Mouse (Mus musculus): ENCODE measurements around the gene Tom1. TPM values are rescaled to one million over a fixed set of nuclear protein-coding genes. Genes with fewer than 3 reads are reported as not detected.

The Tom1 gene
- total RNA-seq (2021): 10 to 100 TPM; 34.4 to 39.8 TPM

DNA sequence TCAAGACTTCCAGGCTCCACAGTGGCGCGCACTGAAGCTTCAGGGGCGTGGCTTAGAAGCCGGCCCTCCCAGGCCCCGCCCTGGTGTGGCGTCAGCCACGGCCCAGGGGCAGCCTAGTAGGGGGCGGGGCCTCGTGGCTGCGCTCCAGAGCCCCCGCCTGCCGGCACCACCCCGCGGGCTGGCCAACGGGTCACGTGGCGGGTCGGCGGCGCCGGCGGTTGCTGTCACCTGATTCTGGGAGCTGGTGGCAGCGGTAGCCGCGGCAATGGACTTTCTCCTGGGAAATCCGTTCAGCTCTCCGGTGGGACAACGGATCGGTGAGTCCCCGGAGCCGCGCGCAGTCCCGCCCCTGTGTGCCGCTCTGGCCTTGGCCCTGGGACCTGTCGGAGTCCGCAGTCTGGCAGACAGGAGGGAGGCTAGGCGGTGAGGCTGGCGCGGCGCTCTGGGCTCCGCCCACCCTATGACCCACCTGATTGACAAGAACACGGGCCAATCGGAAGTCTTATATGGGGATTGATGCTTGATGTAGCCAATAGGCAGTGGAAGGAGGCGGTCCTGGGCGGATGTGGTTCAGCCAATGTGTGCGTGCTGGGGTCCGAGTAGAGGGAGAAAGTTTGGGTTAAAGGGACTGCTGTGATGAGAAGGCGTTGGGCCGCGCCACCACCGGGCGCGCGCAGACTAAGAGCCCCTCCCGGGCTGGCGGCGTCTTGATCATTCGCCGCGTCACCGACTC, at the start of gene Tom1:
TSS of gene Tom1 (plus strand) at position 195 of the 733 bp plus-strand sequence.
- peak; percentile 98 to 99 for DNase-seq

DNA sequence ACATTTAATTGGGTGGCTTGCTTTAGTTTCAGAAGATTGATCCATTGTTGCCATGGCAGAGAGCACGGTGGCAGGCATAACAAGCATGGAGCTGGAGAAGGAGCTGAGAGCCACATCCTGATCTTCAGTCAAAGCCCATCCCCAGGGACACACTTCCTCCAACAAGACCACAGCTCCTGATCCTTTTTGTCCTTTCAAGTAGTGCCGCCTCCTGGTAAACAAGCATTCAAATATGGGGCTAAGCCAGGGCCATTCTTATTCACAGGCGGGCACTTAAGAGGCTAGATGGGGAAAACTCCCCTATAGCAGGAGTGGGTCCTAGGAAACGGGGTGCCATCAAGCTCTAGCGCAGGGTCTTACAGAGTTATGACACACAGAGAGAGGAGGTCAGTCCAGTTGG, 46.1 kb upstream of the Tom1 start:
- no peak for DNase-seq

- DNase-seq: no peak
Measured at GRCm38 (mm10) chr8:74990021-74990420, 43.5 kb upstream of the Tom1 start.

DNA sequence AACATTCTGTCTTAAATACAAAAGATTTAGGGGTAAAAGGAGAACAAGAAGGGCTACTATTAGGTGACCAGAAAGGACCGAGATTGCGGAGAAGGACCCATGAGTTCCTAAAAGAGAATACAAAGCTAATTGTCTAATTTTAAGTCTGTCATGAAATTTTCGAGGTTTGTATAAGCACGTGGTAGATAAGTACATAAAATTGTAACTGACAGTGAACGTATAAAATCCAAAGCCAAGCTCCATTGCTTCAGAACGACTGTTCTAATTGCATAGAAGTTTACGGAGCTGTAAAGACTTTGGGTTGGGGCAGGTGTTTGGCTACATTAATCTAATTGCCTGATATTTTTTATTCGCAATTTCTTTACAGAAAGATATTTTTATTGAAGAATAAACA, 40.4 kb upstream of the Tom1 start, which contains the start of gene Hmgxb4:
TSS of gene Hmgxb4 (plus strand) at position 276 of the 394 bp plus-strand sequence.
- no peak for DNase-seq

GRCm38 (mm10) chr8:74993475-74994451, 39.7 kb upstream of the Tom1 start:
- DNase-seq: peak; percentile 83 to 86

DNA sequence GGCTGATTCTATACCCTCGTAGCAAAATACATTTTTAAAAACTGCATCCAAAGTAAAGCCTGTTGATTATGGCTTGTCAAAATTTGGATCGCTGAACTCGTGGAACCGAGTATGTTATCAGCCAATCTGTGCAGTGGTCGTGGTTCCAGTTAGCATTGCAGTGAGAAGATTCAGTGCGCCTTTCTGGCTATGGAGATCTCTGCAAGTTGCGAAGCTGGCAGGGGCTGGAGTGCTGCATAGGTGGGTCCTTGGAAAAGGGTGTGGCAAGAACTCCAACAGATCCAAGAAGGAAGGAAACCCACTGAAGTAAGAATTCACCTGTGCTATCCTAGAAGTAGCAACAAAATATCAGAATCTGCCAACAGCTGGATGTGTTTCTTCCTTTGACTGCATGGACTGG, 39.0 kb upstream of the Tom1 start:
- no peak for DNase-seq

DNA sequence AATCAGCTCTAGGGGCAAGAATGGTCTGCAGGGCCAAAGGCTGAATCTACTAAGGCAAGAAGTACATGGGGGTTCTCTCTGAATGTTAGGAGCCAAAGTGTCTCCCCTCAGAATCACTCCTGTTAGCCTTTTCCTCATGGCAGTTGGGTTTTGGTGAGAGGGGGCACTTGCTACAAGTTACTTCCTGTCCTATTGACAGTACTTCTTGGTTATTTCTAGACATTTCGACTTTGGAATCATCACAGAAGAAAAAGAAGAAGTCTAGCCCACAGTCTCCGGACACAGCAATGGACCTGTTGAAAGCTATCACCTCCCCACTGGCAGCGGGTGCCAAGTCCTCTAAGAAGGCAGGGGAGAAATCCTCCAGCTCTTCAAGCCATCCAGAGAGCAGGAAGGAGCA, 33.1 kb upstream of the Tom1 start:
- DNase-seq: no peak

DNA sequence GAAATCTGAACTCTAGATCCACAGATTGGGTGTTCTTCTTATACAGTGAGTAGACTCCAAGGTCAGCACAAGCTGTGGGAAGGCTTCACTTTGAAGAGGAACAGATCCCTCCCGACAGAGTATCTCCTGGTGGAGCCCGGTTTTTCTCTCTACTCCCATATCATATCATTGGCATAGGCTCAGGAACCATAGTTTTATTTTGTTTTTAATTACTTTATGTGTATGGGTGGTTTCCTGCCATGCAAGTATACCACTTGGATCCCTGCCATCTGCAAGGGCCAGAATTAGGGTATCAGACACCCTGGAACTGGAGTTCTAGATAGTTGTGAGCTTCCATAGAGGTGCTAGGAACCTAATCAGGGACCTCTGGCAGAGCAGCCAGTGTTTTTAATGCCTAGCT, 24.7 kb upstream of the Tom1 start:
- no peak for DNase-seq

GRCm38 (mm10) chr8:75013557-75013956, 19.9 kb upstream of the Tom1 start:
- no peak for DNase-seq

- no peak for DNase-seq
Measured at GRCm38 (mm10) chr8:75013964-75014363, 19.5 kb upstream of the Tom1 start.

DNA sequence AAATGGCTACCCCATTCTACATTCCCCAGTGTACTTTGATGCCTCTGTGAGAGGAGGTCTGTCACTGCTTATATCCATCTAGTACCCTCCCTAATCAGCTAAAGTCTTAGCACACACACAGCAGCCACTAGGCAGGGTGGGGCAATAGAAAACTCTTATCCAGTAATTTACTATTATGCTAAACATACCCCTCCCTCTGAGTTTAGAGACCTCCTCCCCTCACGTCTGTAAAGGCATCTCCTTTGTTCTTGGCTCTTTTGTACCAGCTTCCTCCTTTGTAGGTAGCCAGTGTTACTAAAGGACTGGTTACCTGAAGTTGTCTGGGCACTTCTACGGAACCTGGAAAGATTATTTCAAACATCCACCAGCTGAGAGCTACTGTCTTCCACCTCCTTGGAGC, 17.5 kb upstream of the Tom1 start:
- DNase-seq: no peak

GRCm38 (mm10) chr8:75016422-75016821, 17.1 kb upstream of the Tom1 start:
- no peak for DNase-seq

GRCm38 (mm10) chr8:75018274-75018972, 15.1 kb upstream of the Tom1 start:
- DNase-seq: no peak

- no peak for DNase-seq
Measured at GRCm38 (mm10) chr8:75023660-75024316, 9.7 kb upstream of the Tom1 start.

- DNase-seq: no peak
Measured at GRCm38 (mm10) chr8:75025809-75026208, 7.7 kb upstream of the Tom1 start.

DNA sequence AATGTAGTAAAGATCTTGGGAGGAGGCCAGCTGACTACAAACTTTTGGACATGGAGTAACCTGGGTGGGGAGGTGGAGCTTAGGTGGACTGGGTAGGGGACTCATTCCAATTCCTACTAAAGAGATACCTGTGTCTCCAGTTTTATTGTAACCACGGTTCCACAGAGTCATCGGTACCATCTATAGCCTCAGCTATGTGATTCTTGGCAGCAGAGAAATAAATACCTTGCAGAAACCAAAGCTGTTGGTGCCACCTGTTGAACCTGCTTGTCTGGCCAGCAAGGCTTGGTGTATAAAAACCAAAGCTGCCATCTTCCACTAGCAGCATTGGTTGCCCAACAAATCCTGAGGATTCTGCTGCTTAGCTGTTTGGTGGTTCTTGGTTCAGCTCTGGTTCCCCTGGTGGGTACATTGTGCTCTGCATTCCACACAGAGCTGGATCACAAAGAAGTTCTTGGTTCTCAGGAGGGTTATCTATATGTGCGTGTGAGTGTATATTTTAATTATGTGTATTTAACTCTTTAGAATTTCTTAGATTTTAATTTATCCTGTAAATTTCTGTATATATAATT, 3.0 kb upstream of the Tom1 start:
- no peak for DNase-seq

DNA sequence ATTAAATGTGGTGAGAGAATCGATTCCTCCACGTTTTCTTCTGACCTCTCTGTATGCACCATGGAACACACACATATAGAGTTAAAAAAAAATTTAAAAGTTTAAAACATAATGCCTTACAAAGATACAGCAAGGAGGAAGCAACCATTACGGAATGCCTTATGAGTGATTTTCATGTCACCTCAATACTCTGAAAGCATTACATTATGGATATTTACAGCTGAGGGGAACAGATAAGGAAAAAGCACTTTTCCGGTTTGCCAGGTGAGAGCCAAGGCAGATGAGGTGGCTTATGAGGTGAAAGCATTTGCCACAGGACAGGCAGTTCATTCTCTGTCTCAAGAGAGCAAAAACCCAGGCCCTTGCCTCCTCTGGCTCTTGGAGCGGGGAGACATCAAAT, 544 bp upstream of the Tom1 start:
- DNase-seq: no peak

GRCm38 (mm10) chr8:75034285-75034684, 780 bp downstream of the Tom1 start:
- no peak for DNase-seq

- no peak for DNase-seq
Measured at GRCm38 (mm10) chr8:75035640-75036039, 2.1 kb downstream of the Tom1 start.

DNA sequence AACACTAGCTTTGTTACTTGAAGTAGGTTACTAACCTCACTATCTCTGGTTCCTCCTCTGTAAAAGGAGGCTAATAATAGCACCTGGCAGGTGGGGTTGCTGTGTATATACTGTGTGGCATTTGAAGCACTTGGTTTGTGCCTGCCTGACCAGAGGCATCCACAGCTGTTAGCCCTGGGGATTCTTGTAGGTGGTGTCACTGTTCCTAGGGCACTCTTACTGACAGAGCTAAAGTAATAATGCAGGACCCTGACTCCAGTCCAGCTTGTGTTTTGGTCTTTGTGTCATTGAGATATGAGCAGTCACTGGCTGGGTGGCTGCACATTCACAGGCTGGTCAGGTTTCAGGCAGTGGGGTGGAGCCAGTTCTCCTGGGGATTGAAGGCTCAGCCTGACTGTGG, 5.0 kb downstream of the Tom1 start:
- DNase-seq: no peak

DNA sequence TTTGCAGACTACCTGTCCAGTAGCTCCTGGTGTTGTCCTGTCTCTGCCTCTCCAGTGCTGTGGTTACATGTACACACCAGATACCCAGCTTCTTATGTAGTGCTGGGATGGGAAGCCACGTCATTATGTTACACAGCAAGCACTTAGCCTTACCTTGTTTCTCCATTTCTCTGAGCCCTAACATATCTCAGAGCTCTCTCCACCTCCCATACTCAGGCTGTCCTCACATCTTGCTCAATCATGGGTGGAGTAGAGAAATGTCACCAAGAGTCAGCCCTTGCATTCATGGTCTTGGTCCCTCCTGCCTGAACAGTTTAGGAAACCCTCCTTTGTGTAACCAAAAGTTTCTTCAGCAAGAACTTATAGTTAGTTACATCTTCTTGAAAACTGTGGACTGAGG, 6.2 kb downstream of the Tom1 start:
- no peak for DNase-seq

DNA sequence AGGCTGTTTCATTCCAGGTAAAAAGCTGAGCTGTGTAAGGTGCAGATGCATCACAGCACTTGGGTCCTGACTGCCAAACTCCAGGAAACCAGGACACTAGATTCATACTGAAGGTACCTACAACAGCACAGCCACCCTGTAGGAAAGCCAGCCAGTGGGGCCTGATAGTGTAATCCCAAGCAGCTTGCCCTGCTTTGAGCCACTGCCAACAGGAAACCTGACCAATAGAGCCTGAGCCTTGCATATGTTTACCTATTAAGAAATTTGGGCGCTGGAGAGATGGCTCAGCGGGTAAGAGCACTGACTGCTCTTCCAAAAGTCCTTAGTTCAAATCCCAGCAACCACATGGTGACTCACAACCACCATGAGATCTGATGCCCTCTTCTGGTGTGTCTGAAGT, 8.7 kb downstream of the Tom1 start:
- DNase-seq: no peak

Data from layer of hippocampus, postnatal 36 days (tissue).